Mouse (Mus musculus): Measurements from ENCODE around the gene Pdzd2.
A peak's percentile ranks its signal among the peaks of the same experiment; 100 is the strongest.

The Pdzd2 gene

GRCm38 (mm10) chr15:12518370-12518973 is 221.3 kb downstream of the Pdzd2 start:
- DNase-seq: no peak

GRCm38 (mm10) chr15:12517314-12517813 is 222.4 kb downstream of the Pdzd2 start:
- no peak for DNase-seq

DNA sequence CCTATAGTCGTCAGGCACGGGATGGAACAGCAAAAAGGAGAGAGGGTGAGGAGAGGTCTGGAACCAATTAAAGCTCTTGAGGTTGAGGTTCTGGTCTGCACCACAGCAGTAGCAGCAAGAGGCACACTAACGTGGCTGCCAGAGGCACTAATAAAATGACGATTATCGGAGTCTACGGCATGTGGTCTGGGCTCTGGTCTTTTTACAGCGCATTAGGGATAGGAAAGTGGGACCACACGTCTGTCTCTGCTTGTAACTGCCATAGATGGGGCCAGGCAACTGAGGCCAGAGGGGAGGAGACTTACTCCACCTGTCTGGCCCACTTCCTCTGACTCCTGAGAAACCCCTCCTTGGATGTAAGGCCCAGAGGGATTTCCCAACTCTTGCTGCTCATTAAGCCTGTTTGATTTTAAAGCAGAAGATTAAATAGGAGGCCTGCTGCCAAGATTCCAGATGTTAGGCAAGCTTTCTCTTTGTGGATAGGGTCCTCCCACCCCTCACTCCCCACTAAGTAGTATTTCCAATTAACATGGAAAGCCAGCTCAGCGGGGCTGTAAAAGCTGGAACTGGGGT is 224.4 kb downstream of the Pdzd2 start:
- no peak for DNase-seq

DNA sequence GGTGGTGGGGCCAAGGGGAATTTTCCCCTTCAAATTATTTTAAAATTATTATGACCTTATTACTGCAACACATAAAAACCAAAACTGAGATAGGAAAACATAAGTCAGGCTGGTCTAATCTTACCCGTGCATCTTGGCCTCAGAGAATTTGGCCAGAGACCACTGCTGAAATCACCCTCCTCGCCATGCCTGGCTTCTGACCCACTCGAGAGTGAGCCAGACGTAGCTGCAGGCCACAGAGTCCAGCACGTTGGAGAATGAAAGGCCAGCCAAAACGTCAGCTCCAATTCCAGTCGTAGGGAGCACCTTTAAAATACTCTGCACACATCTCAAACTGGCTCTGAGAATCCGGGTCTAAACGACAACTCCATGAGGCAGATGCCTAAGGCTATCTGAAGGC is 226.2 kb downstream of the Pdzd2 start:
- DNase-seq: no peak

- DNase-seq: no peak
Observed at GRCm38 (mm10) chr15:12508765-12509377, 230.9 kb downstream of the Pdzd2 start.

DNA sequence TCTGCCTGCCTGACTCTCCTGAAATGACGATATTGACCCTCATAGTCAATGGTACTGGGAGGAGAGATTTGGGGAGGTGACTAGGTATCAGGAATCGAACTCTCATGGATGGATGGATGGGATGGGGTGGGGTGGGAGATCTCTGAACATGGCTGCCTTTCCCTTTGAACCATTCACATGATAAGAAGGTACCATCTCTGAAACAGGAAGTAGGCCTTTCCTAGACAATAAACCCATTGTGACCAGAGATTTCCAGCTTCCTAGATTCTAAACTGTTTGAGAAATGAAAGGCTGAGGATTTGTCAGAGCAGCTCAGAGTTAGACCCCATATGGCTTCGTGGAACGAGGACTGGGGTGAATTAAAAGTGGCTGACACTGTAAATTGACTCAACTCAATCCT is 232.2 kb downstream of the Pdzd2 start:
- DNase-seq: no peak

GRCm38 (mm10) chr15:12506514-12506913 is 233.2 kb downstream of the Pdzd2 start:
- no peak for DNase-seq

DNA sequence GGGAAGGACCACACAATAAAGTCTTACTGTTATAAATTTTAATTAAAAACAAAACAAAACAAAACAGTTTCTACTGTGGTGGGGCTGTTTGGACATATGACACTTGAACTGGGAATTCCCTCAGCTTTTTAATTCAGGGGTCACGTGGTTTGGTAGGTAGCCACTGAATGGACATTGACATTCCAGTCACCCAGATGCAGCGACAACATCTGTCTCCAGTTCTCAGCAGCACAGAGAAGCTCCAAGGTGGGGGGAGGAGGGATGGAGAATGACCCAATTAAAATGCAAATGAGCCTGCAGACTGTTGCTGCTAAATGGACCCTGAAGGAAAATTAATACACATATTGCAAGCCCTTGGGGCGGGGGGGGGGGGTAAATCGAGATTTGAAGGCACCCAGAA is 233.6 kb downstream of the Pdzd2 start:
- DNase-seq: no peak

GRCm38 (mm10) chr15:12505556-12505955 is 234.2 kb downstream of the Pdzd2 start:
- no peak for DNase-seq

GRCm38 (mm10) chr15:12503907-12504306 is 235.8 kb downstream of the Pdzd2 start:
- no peak for DNase-seq

DNA sequence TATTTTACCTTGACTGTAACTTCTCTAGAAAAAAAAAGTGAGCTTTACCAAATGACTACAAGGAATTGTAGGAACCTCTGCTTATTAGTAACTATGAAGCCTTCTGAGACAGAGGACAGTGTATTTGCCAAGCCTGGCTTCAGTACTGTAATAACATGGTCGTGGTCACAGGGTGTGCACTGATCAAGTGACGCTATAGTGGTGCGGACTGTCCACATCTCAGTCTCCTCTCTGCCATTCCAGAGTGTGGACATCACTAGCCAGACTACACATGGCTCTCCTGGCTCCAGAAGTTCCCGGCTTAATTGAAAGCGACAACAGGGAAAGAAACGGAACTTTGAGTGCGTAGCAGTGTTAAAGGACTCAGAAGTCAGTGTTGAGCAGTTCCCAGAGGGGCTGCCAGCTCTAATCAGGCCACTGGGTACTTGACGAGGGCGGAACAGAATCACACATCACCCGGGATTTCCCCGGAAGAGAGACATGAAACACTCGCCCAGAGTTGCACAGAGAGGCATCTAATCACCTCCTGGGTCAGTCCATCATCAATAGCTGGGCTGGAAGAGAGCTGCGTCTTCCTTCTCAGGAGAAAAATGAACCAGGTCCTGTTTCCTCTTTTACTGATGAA is 237.7 kb downstream of the Pdzd2 start:
- DNase-seq: no peak

DNA sequence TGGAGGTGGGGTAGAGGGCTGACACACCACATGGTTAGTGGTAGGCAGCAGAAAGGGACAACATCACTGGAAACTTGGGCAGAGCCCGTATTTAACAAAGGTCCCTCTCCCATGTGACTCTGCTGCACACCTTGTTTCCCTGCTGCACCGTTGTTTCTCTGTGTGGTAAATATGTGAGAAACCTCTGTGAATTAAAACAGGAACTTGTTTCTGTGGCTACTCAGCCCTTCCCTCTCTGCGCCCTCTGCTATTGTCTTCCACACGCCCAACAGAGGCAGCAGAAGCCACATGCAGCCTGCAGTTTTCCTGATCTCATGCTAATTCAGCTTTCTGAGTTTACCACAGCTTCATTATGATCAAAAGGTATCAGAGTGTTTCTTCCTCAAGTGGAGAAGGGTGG is 239.1 kb downstream of the Pdzd2 start:
- no peak for DNase-seq

GRCm38 (mm10) chr15:12494084-12494483 is 245.6 kb downstream of the Pdzd2 start:
- DNase-seq: no peak

DNA sequence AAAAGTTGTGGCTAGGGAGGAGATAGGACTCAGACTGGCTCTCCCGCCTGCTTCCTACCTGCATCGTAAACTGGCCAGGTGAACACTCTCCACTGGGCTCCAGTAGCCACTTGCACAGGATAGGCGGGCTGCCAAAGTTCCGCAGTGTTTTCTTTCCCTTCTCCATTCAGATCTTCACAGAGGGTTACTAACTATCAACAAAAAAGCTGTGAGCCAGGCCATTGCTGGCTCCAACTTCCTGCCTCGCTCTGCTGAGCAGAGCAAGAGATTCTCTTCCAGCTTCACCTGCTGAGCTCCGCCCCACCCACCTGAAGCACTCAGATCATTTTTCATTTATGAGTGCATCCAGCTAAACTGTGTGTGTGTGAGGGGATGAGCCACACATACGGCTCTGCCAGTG is 246.5 kb downstream of the Pdzd2 start:
- DNase-seq: no peak

GRCm38 (mm10) chr15:12490969-12491368 is 248.8 kb downstream of the Pdzd2 start:
- no peak for DNase-seq

DNA sequence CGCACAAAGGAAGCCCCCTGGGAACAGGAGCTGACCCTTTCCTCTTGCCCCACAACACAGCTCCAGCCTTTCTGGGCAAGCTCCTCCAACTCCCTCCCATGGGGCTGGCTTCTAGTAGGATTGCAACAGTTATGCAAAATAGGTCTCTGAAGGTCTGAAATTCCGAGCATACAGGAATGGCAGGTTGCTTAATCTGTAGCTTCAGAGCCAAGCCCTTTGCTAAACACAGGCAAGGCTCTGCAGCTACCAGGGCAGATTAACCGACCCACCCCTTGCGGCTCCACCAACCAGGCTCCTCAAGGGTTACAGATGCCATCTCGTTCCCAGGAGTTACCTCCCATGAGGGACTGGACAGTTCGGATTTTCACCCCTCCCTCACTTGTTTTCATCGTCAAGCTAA is 249.2 kb downstream of the Pdzd2 start:
- DNase-seq: no peak

DNA sequence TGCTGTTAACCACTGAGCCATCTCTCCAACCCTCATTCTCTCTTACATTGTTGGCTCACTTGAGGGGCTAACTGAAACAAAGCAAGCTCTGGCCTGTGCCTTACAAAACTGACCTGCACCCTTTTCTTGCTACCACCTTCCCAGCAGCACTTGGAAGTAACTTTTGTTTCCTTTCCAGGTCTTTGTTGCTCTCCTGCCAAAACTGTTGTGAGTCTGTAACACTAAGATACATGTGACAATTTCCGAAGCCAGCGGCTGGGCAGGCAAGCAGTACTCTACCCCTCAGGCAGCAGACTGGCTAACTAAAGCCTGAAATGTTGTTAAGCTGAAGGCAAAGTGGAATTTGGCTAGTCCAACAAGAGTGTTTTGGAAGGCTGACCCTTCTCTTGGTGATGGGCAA is 251.4 kb downstream of the Pdzd2 start:
- DNase-seq: no peak

DNA sequence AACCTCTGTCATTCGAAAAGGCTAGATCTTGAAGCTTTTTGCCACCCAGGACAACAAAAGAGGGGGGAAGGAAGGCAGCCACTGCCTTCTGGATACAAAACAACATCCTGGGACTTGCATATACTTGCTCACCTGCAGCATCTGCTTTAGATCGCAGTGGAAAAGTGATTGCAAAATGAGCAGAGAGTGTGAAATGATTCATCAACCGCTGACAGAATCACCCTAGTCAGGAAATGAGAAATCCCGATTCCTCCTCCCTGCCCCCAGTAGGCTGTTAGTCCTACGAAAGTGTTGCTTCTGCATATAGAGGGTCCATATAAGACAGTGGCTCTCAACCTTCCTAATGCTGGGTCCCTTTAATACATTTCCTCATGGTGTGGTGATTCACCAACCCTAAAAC is 258.5 kb downstream of the Pdzd2 start:
- no peak for DNase-seq

- DNase-seq: no peak
Observed at GRCm38 (mm10) chr15:12480369-12480768, 259.4 kb downstream of the Pdzd2 start.

- DNase-seq: peak; percentile 24
Observed at GRCm38 (mm10) chr15:12479326-12479725, 260.4 kb downstream of the Pdzd2 start.

DNA sequence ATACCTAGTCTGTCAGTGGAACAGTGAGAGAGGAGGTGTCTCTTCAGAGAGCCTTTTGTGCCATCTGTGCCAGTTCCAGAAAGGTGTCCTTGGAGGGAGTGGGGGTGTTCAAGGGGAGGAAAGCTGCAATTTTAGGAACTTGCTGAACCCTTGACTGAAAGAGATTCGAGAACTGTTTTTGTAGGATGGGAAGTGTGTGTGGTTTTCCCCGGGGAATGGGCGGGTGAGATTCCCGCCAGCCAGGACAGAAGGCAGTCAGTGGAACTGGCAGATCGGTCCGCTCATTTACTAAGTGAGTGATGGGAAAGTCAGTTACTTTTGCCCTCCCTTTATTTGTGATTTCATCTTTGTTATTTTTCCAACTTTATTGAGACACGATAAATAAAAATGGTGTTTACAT is 266.1 kb downstream of the Pdzd2 start:
- DNase-seq: no peak

GRCm38 (mm10) chr15:12472646-12473045 is 267.1 kb downstream of the Pdzd2 start:
- DNase-seq: no peak

- DNase-seq: no peak
Observed at GRCm38 (mm10) chr15:12470900-12471838, 268.6 kb downstream of the Pdzd2 start.

Data from thymus, postnatal 14 days (tissue).